Mouse (Mus musculus): Measurements from ENCODE around the gene Mllt10.

DNA sequence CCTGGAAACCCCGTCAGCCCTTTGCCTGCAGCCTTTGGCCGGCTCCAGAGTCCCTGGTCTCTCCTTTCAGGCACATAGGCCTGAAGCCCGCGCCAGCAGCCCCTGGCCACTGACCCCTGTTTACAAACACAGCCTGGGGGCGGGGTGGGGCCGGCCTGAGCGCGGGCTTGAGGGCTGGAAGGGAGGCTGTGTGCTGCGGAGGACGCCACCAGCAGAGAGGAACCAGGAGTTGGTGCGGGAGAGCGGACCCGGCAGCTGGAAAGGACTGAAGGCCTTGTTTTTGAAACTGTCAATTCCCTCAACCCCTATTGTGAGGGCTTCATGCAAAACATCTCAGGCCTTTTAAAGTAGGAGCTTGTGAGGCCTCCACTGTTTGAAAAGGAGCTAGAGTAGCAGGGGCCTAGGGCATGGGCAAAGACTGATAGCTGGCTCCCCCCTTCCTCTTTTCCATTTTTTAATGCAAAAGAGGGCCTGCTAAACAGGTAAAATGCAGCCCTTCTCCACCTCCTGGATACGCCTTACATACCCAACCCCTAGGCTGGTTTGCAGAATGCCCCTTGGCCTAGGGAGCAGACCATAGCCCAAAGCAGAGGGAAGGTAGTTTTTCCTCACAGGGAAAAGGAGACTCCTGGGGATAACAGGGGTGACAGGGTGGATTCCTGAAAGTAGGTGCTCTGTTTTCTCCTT lies 13.7 kb upstream of the Mllt10 start:
- no peak for TF ChIP-seq CTCF (IDR thresholded peaks at IDR 0.05; ENCODE audit: low read depth, low read length)
- TF ChIP-seq POLR2A (IDR thresholded peaks at IDR 0.05; ENCODE audit: borderline replicate concordance, low read depth, low read length) = no peak

Data from bone marrow macrophage, adult 2 months (primary cell).